Mouse (Mus musculus) c-Kit-negative CD71-positive TER-119-positive erythroid progenitor cells, embryonic 14.5 days (primary cell): ENCODE measurements around the gene Rbms3.

Experiments used
- DNase-seq: peaks from one replicate; pipeline ENCODE4 v3.0.0-alpha.2; 2013; ENCODE audit warnings: low read depth, low spot score

The Rbms3 gene

GRCm38 (mm10) chr9:116748857-116749584, 880.7 kb downstream of the Rbms3 start:
- DNase-seq, result no peak

- DNase-seq, result no peak
Observed at GRCm38 (mm10) chr9:116748346-116748745, 881.4 kb downstream of the Rbms3 start.

GRCm38 (mm10) chr9:116746871-116747270, 882.8 kb downstream of the Rbms3 start:
- no peak for DNase-seq

GRCm38 (mm10) chr9:116737786-116738185, 891.9 kb downstream of the Rbms3 start:
- no peak for DNase-seq

- DNase-seq, result no peak
Observed at GRCm38 (mm10) chr9:116729172-116729571, 900.5 kb downstream of the Rbms3 start.

GRCm38 (mm10) chr9:116728655-116729054, 901.1 kb downstream of the Rbms3 start:
- DNase-seq, result no peak

- DNase-seq, result no peak
Observed at GRCm38 (mm10) chr9:116728093-116728492, 901.6 kb downstream of the Rbms3 start.

- DNase-seq, result no peak
Observed at GRCm38 (mm10) chr9:116724581-116724980, 905.1 kb downstream of the Rbms3 start.

GRCm38 (mm10) chr9:116703119-116703518, 926.6 kb downstream of the Rbms3 start:
- no peak for DNase-seq

GRCm38 (mm10) chr9:116702611-116703010, 927.1 kb downstream of the Rbms3 start:
- DNase-seq, result no peak

- DNase-seq, result no peak
Observed at GRCm38 (mm10) chr9:116701511-116702179, 928.1 kb downstream of the Rbms3 start.

- DNase-seq, result no peak
Observed at GRCm38 (mm10) chr9:116688615-116689014, 941.1 kb downstream of the Rbms3 start.

- no peak for DNase-seq
Observed at GRCm38 (mm10) chr9:116677142-116677541, 952.6 kb downstream of the Rbms3 start.

- DNase-seq, result no peak
Observed at GRCm38 (mm10) chr9:116676445-116676844, 953.3 kb downstream of the Rbms3 start.

GRCm38 (mm10) chr9:116674191-116674590, 955.5 kb downstream of the Rbms3 start:
- no peak for DNase-seq

- DNase-seq, result no peak
Observed at GRCm38 (mm10) chr9:116661026-116661425, 968.7 kb downstream of the Rbms3 start.

GRCm38 (mm10) chr9:116659936-116660335, 969.8 kb downstream of the Rbms3 start:
- DNase-seq, result no peak

GRCm38 (mm10) chr9:116657141-116657540, 972.6 kb downstream of the Rbms3 start:
- no peak for DNase-seq

GRCm38 (mm10) chr9:116651414-116651813, 978.3 kb downstream of the Rbms3 start:
- no peak for DNase-seq

- no peak for DNase-seq
Observed at GRCm38 (mm10) chr9:116649955-116650354, 979.8 kb downstream of the Rbms3 start.

GRCm38 (mm10) chr9:116649086-116649792, 980.5 kb downstream of the Rbms3 start:
- no peak for DNase-seq

GRCm38 (mm10) chr9:116644616-116645015, 985.1 kb downstream of the Rbms3 start:
- DNase-seq, result no peak

GRCm38 (mm10) chr9:116640302-116640679, 989.4 kb downstream of the Rbms3 start:
- DNase-seq, result no peak
